Mouse (Mus musculus): ENCODE data around the gene Slx4ip. TPM values are rescaled to one million over a fixed set of nuclear protein-coding genes. Genes with fewer than 3 reads are reported as not detected.
A peak's percentile ranks its signal among the peaks of the same experiment; 100 is the strongest.
"Not testable (repeated sequence)": the region's sequence is repeated elsewhere in the genome, so short reads cannot be mapped to it uniquely, and the experiment has no call there.

The Slx4ip gene
- total RNA-seq (2021): 1 to 10 TPM; 7.8 to 8.4 TPM
- long read RNA-seq, experiment 1, partial matches to known transcripts: 3 of 4 reads
- long read RNA-seq, experiment 1, other reads (novel, unspliced or antisense): 1 of 4 reads
- long read RNA-seq, experiment 2, partial matches to known transcripts: 1 of 3 reads
- long read RNA-seq, experiment 2, other reads (novel, unspliced or antisense): 2 of 3 reads

- Histone ChIP-seq H3K4me3 (peak within 1 kb of the TSS; percentile 95), H3K27ac (peak within 1 kb of the TSS; percentile 99)
- TF ChIP-seq CTCF (conservative IDR thresholded peaks at IDR 0.05): peak; percentile 29; the same call in 1 of the 2 replicates
- peak; percentile 99 to 100 for DNase-seq (ENCODE audit: low spot score in 2 of 2)
Observed at GRCm38 (mm10) chr2:136891068-136891950, at the start of gene Slx4ip, which contains the start of the genes AL731706.1 and Mkks. TSS of gene Slx4ip (plus strand) at chr2:136891218. TSS of gene AL731706.1 (minus strand) at chr2:136891389. TSS of gene Mkks (minus strand) at chr2:136891389.

GRCm38 (mm10) chr2:136850366-136850765 lies 40.7 kb upstream of the Slx4ip start:
- DNase-seq (ENCODE audit: low spot score in 2 of 2): no peak
- Histone ChIP-seq H3K4me3 (no peak overlapping the region), H3K27ac (no peak overlapping the region)
- TF ChIP-seq CTCF (conservative IDR thresholded peaks at IDR 0.05): no peak

- DNase-seq (ENCODE audit: low spot score in 2 of 2): no peak
- Histone ChIP-seq H3K4me3 (no peak overlapping the region), H3K27ac (no peak overlapping the region)
- no peak for TF ChIP-seq CTCF (conservative IDR thresholded peaks at IDR 0.05)
Observed at GRCm38 (mm10) chr2:136854543-136855388, 36.3 kb upstream of the Slx4ip start.

GRCm38 (mm10) chr2:136885579-136885978 lies 5.4 kb upstream of the Slx4ip start, which contains the start of gene AL731706.2:
TSS of gene AL731706.2 (minus strand) at chr2:136885679.
- no peak for DNase-seq (ENCODE audit: low spot score in 2 of 2)
- H3K27ac ChIP-seq: no peak within 1 kb of the TSS
- no peak for TF ChIP-seq CTCF (conservative IDR thresholded peaks at IDR 0.05)
- no peak within 1 kb of the TSS for H3K4me3 ChIP-seq

- Histone ChIP-seq H3K27ac (peak overlapping the region; percentile 39; the same call in 1 of the 2 replicates), H3K4me3 (no peak overlapping the region)
- peak; percentile 50 to 51 for DNase-seq (ENCODE audit: low spot score in 2 of 2)
- peak; percentile 83 for TF ChIP-seq CTCF (conservative IDR thresholded peaks at IDR 0.05)
Observed at GRCm38 (mm10) chr2:136886846-136887245, 4.2 kb upstream of the Slx4ip start.

GRCm38 (mm10) chr2:136890716-136891067 lies 326 bp upstream of the Slx4ip start:
- peak overlapping the region; percentile 95 for H3K4me3 ChIP-seq
- DNase-seq (ENCODE audit: low spot score in 2 of 2): not testable (repeated sequence)
- peak overlapping the region; percentile 99 for H3K27ac ChIP-seq

GRCm38 (mm10) chr2:136891951-136892371 lies 943 bp downstream of the Slx4ip start:
- peak; percentile 95 to 99 for DNase-seq (ENCODE audit: low spot score in 2 of 2)

GRCm38 (mm10) chr2:136894494-136894893 lies 3.5 kb downstream of the Slx4ip start:
- no peak for TF ChIP-seq CTCF (conservative IDR thresholded peaks at IDR 0.05)
- Histone ChIP-seq H3K27ac (no peak overlapping the region), H3K4me3 (no peak overlapping the region)
- DNase-seq (ENCODE audit: low spot score in 2 of 2): no peak

More at GRCm38 (mm10) chr2:136891951-136892371, 943 bp downstream of the Slx4ip start:
- H3K27ac ChIP-seq: peak overlapping the region; percentile 99
- TF ChIP-seq CTCF (conservative IDR thresholded peaks at IDR 0.05): no peak
- H3K4me3 ChIP-seq: peak overlapping the region; percentile 95

GRCm38 (mm10) chr2:136896131-136896530 lies 5.1 kb downstream of the Slx4ip start:
- H3K4me3 ChIP-seq: no peak overlapping the region
- no peak overlapping the region for H3K27ac ChIP-seq
- TF ChIP-seq CTCF (conservative IDR thresholded peaks at IDR 0.05): no peak
- DNase-seq (ENCODE audit: low spot score in 2 of 2): no peak

- DNase-seq (ENCODE audit: low spot score in 2 of 2): no peak
- Histone ChIP-seq H3K27ac (no peak overlapping the region), H3K4me3 (no peak overlapping the region)
- no peak for TF ChIP-seq CTCF (conservative IDR thresholded peaks at IDR 0.05)
Observed at GRCm38 (mm10) chr2:136908596-136908995, 17.6 kb downstream of the Slx4ip start.

GRCm38 (mm10) chr2:136909298-136909697 lies 18.3 kb downstream of the Slx4ip start:
- no peak for DNase-seq (ENCODE audit: low spot score in 2 of 2)
- TF ChIP-seq CTCF (conservative IDR thresholded peaks at IDR 0.05): no peak
- no peak overlapping the region for H3K27ac ChIP-seq
- H3K4me3 ChIP-seq: no peak overlapping the region

- H3K4me3 ChIP-seq: no peak overlapping the region
- no peak overlapping the region for H3K27ac ChIP-seq
- TF ChIP-seq CTCF (conservative IDR thresholded peaks at IDR 0.05): no peak
- no peak for DNase-seq (ENCODE audit: low spot score in 2 of 2)
Observed at GRCm38 (mm10) chr2:136911958-136912411, 21.0 kb downstream of the Slx4ip start.
